Mouse (Mus musculus) lung, postnatal 0 days (tissue): ENCODE results near the gene Tepsin. TPM values are rescaled to one million over a fixed set of nuclear protein-coding genes. Genes with fewer than 3 reads are reported as not detected.

Experiments used
- ATAC-seq: fragments of 200-750 bp; cut with Nextera tagmentation; 2 replicates; pipeline ENCODE4 v1.8.0; 2017; ENCODE audit warnings: moderate library complexity
- DNase-seq: peaks from one replicate; pipeline ENCODE4 v3.0.0-alpha.2; 2016; ENCODE audit warnings: low spot score
- H3K27ac ChIP-seq: fragments of 300-500 bp; sonication (generic); 2 replicates; pipeline ENCODE4 v1.5.1; 2014; ENCODE audit warnings: antibody characterized with exemption, mild to moderate bottlenecking, low read length, mixed read lengths
- H3K27me3 ChIP-seq: fragments of 300-500 bp; sonication (generic); replicated peaks from 2 replicates; pipeline ENCODE4 v1.6.1; 2014; ENCODE audit warnings: low read length, mixed read lengths; ENCODE audit not compliant: insufficient read depth
- H3K36me3 ChIP-seq: fragments of 300-500 bp; sonication (generic); 2 replicates; pipeline ENCODE4 v1.6.1; 2014; ENCODE audit warnings: low read length, mixed read lengths; ENCODE audit not compliant: insufficient read depth
- H3K4me1 ChIP-seq: fragments of 300-500 bp; sonication (generic); 2 replicates; pipeline ENCODE4 v1.6.1; 2014; ENCODE audit warnings: antibody characterized with exemption, low read depth, low read length, mixed read lengths; ENCODE audit not compliant: insufficient read depth
- H3K4me2 ChIP-seq: fragments of 300-500 bp; sonication (generic); replicated peaks from 2 replicates; pipeline ENCODE4 v1.6.1; 2014; ENCODE audit warnings: low read depth, mild to moderate bottlenecking, low read length, moderate library complexity, mixed read lengths
- H3K4me3 ChIP-seq: fragments of 300-500 bp; sonication (generic); 2 replicates; pipeline ENCODE4 v1.5.1; 2014; ENCODE audit warnings: low read depth, low read length
- H3K9ac ChIP-seq: fragments of 300-500 bp; sonication (generic); replicated peaks from 2 replicates; pipeline ENCODE4 v1.6.1; 2014; ENCODE audit warnings: low read depth, mild to moderate bottlenecking
- H3K9me3 ChIP-seq: fragments of 300-500 bp; sonication (generic); 2 replicates; pipeline ENCODE4 v1.6.1; 2016; ENCODE audit warnings: low read length, mixed read lengths
- CTCF ChIP-seq: IDR thresholded peaks from 2 replicates; pipeline ENCODE4 v1.5.1; 2016; ENCODE audit warnings: antibody characterized with exemption, mild to moderate bottlenecking
- EP300 ChIP-seq: IDR thresholded peaks from 2 replicates; pipeline ENCODE4 v1.6.1; 2016; ENCODE audit warnings: antibody characterized with exemption, mild to moderate bottlenecking, control low read depth
- WGBS: fragments of 180-500 bp; shearing (Covaris S2); extraction: QIAGEN DNeasy Blood & Tissue Kit; methylation state at CpG from one replicate; pipeline ENCODE4 v1.1.7; 2014; 5-methylcytosine and 5-hydroxymethylcytosine counted together
- polyA plus RNA-seq: library from polyadenylated mRNA; unstranded; fragments of >200 nt; fragmentation: Nextera tagmentation; extraction: Ambion mirVana; gene quantifications from 2 replicates; pipeline ENCODE4 v1.2.1, GENCODE M21; 2015

Tepsin gene
- polyA plus RNA-seq, 1 experiment from 2014 or later, result 8.2 TPM

- H3K4me2 ChIP-seq, result no peak overlapping the region
- no peaks in the 10 kb centered on the region for H3K9me3 ChIP-seq
- H3K27me3 ChIP-seq, result no peaks in the 10 kb centered on the region
- DNase-seq (no peak), ATAC-seq (no peak)
- WGBS, result 40% methylated on average over 11 of the region's 11 CpGs
- TF ChIP-seq CTCF, result no peak
- no peak for TF ChIP-seq EP300
- no peaks in the 10 kb centered on the region for H3K4me1 ChIP-seq
- H3K4me3 ChIP-seq, result no peak overlapping the region
- H3K9ac ChIP-seq, result no peak overlapping the region
- H3K36me3 ChIP-seq, result peaks cover 7% of the 10 kb centered on the region; the same call in 1 of the 2 replicates
- no peak overlapping the region for H3K27ac ChIP-seq
These were observed 29.3 kb downstream of the Tepsin start for GRCm38 (mm10) chr11:120069261-120069660.

- no peaks in the 10 kb centered on the region for H3K27me3 ChIP-seq
These were observed 30.7 kb downstream of the Tepsin start for GRCm38 (mm10) chr11:120067834-120068233.

GRCm38 (mm10) chr11:120065291-120065690 is 33.2 kb downstream of the Tepsin start:
- Histone ChIP-seq H3K9ac (no peak overlapping the region), H3K9me3 (no peaks in the 10 kb centered on the region), H3K27ac (no peak overlapping the region), H3K4me1 (no peaks in the 10 kb centered on the region), H3K27me3 (no peaks in the 10 kb centered on the region), H3K36me3 (peaks cover 3% of the 10 kb centered on the region; the same call in 1 of the 2 replicates), H3K4me3 (no peak overlapping the region), H3K4me2 (no peak overlapping the region)
- peak; percentile 81 for DNase-seq
- 33% methylated on average over 10 of the region's 10 CpGs for WGBS
- peak; percentile 73 for ATAC-seq
- TF ChIP-seq EP300 (no peak), CTCF (peak; percentile 90)

More at GRCm38 (mm10) chr11:120067834-120068233, 30.7 kb downstream of the Tepsin start:
- Histone ChIP-seq H3K27ac (no peak overlapping the region), H3K9me3 (no peaks in the 10 kb centered on the region), H3K36me3 (peaks cover 7% of the 10 kb centered on the region; the same call in 1 of the 2 replicates), H3K4me3 (no peak overlapping the region), H3K4me2 (no peak overlapping the region), H3K4me1 (no peaks in the 10 kb centered on the region), H3K9ac (no peak overlapping the region)
- peak; percentile 21 for DNase-seq
- ATAC-seq, result peak; percentile 35; the same call in 1 of the 2 replicates
- 64% methylated on average over 17 of the region's 17 CpGs for WGBS
- TF ChIP-seq CTCF, result peak; percentile 63
- TF ChIP-seq EP300, result no peak

GRCm38 (mm10) chr11:120064668-120065040 is 33.9 kb downstream of the Tepsin start:
- 92% methylated on average over 11 of the region's 11 CpGs for WGBS
- H3K36me3 ChIP-seq, result no peaks in the 10 kb centered on the region
- H3K9me3 ChIP-seq, result no peaks in the 10 kb centered on the region

GRCm38 (mm10) chr11:120064006-120064667 is 34.4 kb downstream of the Tepsin start:
- no peaks in the 10 kb centered on the region for H3K36me3 ChIP-seq
- WGBS, result 78% methylated on average over 13 of the region's 13 CpGs
- TF ChIP-seq CTCF (no peak), EP300 (no peak)

More at GRCm38 (mm10) chr11:120064668-120065040, 33.9 kb downstream of the Tepsin start:
- Histone ChIP-seq H3K27me3 (no peaks in the 10 kb centered on the region), H3K9ac (no peak overlapping the region), H3K4me1 (no peaks in the 10 kb centered on the region), H3K27ac (no peak overlapping the region), H3K4me3 (no peak overlapping the region), H3K4me2 (no peak overlapping the region)
- DNase-seq (no peak), ATAC-seq (no peak)
- TF ChIP-seq CTCF, result no peak

GRCm38 (mm10) chr11:120063326-120063725 is 35.2 kb downstream of the Tepsin start:
- no peak overlapping the region for H3K4me3 ChIP-seq
- DNase-seq, result no peak
- no peaks in the 10 kb centered on the region for H3K9me3 ChIP-seq
- no peak for ATAC-seq
- no peaks in the 10 kb centered on the region for H3K4me1 ChIP-seq
- no peak overlapping the region for H3K27ac ChIP-seq
- H3K36me3 ChIP-seq, result no peaks in the 10 kb centered on the region
- no peaks in the 10 kb centered on the region for H3K27me3 ChIP-seq
- no peak overlapping the region for H3K4me2 ChIP-seq
- WGBS, result 65% methylated on average over 5 of the region's 5 CpGs
- no peak overlapping the region for H3K9ac ChIP-seq
- TF ChIP-seq CTCF (no peak), EP300 (no peak)

More at GRCm38 (mm10) chr11:120064006-120064667, 34.4 kb downstream of the Tepsin start:
- no peak overlapping the region for H3K9ac ChIP-seq
- H3K4me3 ChIP-seq, result no peak overlapping the region
- H3K27ac ChIP-seq, result no peak overlapping the region
- DNase-seq (no peak), ATAC-seq (no peak)
- H3K27me3 ChIP-seq, result no peaks in the 10 kb centered on the region
- H3K4me1 ChIP-seq, result no peaks in the 10 kb centered on the region
- no peaks in the 10 kb centered on the region for H3K9me3 ChIP-seq
- H3K4me2 ChIP-seq, result no peak overlapping the region
